Mouse (Mus musculus) R1 (cell line): ENCODE data around the gene Fnip2.
"Not testable (repeated sequence)": the region's sequence is repeated elsewhere in the genome, so short reads cannot be mapped to it uniquely, and the experiment has no call there.

Experiments used
- DNase-seq: peaks from one replicate; pipeline ENCODE4 v3.0.0-alpha.2; 2018; ENCODE audit warnings: low read depth, low spot score

The Fnip2 gene

GRCm38 (mm10) chr3:79478400-79478799 is 89.2 kb downstream of the Fnip2 start:
- DNase-seq: no peak

- DNase-seq: no peak
Measured at GRCm38 (mm10) chr3:79475980-79476379, 91.6 kb downstream of the Fnip2 start.

DNA sequence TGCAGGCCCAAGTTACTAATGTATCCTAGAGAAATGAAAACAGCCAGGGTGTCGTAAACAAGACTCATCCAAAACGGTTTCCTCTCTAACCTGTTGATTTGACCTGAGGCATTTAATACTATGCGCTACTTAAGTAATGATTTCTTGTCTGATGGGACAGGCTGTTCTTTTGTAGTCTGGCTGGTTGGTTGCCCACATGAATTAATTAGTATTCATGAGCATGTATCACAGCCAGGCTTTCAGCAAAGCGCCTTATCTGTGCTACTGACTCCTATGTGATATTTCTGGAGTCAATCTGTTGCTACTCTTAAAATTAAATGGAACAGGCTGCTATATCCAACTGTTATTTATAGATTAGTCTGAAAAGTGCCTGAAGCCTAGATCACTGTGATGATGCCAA is 92.7 kb downstream of the Fnip2 start:
- DNase-seq: no peak

DNA sequence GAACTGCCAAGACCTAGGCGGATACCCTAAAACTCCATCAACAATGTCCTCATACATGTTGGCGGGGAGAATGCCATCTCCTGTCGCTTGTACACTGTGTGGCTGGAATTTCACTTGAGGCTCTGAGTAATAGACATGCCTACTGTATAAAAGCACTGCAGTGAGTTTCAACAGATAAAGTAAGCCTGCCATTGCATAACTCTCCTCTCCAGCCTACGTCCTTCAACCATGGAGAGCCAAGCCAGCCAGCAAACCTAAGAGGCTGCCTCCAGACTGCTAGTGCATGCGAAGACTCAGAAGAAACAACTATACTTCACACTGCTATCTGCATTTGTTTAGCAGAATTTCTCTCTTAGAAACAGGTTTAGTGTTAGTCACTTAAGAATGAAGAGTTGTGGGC is 95.2 kb downstream of the Fnip2 start:
- no peak for DNase-seq

DNA sequence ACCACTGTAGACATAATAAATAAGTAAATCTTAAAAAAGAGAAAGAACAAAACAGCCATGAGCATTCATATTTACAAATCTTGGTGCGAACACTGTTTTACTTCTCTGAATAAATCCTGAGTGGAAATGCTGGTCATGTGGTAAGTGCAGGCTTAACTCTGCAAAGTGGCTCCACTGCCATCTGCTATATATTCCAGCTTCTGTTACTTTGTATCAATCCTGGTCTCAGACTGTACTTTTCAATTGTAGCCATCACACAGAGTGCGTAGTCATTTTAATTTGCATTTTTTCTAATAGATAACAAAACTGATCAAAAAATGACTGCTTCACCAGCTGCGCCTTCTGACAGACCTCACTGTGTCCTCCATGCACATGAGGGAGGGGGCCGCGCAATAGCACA is 98.2 kb downstream of the Fnip2 start:
- no peak for DNase-seq

DNA sequence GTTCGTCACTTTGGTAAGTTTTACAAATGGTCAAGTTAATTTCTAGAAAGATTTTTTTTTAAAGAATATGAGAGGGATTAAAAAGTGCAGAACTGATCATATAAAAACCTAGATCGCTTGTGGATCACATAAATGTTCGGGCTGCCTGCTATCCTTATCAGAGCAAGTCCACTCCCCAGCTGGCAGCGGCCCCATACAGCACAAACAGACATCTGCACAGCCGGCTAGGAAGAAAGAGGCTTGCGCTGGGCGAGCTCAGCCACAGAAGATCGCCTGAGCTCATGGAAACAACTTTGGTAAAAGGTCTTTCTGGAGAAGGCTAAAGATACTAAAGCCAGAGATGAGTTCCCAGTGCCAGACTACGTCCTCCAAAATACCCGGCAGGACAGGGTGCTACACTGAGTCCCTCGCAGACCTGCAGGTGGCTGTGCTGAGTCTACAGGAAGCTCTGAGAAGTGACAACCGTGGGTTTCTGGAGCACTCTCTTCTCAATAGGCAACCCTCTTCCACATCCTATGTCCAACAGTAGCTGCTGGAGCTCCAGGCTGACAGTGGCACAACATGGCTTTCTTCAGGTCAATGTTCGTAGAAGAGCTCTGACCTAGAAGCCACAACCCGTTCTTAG is 108.8 kb downstream of the Fnip2 start:
- no peak for DNase-seq

GRCm38 (mm10) chr3:79455761-79456160 is 111.8 kb downstream of the Fnip2 start:
- no peak for DNase-seq

DNA sequence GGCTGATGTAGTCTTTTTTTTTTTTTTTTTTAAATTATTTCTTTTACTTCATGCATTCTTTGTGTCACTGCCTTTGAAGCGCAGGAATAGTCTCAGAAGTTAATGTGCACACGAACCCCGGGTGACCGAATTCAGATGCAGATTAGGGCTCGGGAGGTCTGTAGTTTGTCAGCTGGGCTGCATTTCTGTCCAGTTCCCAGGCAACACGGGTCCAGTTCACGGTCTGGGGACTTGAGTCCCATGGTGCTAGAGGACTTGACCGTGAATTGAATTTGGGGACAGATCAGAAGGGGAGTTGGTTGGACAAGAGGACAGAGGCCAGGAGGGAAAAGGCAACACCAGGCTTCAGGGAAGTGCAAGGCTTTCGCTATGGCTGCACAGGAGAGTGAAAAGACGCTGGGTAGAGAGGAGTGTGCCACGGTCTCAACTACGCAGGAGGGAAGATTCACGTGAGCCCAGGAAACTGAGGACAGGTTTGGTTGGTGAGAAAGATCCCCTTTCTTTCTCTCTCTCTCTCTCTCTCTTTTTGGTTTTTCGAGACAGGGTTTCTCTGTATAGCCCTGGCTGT is 114.8 kb downstream of the Fnip2 start:
- peak; percentile 70 for DNase-seq

DNA sequence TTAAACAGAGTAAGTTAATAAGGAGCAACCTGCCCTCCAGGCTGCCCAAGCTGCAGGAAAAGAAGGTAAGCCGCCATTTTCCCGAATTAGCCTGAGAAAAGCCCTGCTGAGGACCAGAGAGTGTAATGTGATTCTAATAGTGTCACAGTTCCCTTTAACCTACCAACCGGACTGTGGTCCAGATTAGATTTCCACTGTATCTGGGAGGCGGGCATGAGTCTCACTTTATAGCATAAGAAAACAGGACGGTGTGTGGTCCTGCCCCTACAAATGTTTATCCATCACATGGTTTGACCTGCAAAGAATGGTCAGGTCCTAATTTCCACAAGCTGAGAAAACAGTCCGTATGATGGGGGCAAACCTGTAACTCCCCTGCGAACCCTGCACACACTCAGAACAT is 118.2 kb downstream of the Fnip2 start:
- DNase-seq: no peak

GRCm38 (mm10) chr3:79448421-79448820 is 119.2 kb downstream of the Fnip2 start:
- no peak for DNase-seq

DNA sequence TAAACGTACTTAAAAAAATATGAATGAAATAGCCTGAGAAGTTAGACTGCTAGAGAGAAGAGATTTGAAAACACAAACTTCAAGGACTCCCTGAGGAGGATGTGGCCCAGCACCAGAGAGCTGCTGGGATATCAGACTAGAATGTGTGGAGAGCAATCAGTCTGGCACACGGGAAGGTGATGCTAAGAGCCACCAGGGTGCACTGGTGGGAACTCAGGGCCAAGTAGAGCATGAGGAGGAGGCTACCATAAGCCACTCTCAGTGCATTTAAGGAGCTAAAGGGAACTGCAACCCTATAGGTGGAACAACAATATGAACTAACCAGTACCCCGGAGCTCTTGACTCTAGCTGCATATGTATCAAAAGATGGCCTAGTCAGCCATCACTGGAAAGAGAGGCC is 120.9 kb downstream of the Fnip2 start:
- DNase-seq: not testable (repeated sequence)

- DNase-seq: peak; percentile 76
Measured at GRCm38 (mm10) chr3:79446124-79446523, 121.5 kb downstream of the Fnip2 start.

GRCm38 (mm10) chr3:79445041-79445440 is 122.6 kb downstream of the Fnip2 start:
- DNase-seq: no peak

GRCm38 (mm10) chr3:79443850-79444249 is 123.7 kb downstream of the Fnip2 start:
- peak; percentile 71 for DNase-seq

DNA sequence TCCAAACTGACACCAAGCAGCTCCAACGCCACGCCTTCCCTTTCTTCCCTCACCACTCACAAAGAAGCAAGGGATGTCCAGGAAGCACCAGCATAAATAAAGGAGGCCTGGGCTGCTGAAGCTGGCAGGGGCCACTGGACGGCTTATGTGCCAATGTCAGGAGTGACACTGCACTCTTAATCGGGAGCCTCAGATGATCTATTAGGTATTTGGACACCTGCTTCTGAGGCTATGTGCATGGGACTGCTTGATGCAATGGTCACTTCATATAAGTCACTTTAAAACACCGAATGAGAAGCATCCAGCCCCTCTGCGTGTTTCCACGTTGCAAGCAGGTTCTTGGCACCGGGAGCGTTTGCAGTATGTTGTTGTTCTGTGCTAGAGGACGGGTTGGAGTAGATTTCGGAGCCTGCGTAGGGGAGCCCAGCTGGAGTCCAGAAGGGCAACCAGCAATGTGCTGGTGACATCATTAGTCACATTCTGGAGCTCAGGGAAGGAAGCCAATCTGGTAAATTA is 126.6 kb downstream of the Fnip2 start:
- no peak for DNase-seq

DNA sequence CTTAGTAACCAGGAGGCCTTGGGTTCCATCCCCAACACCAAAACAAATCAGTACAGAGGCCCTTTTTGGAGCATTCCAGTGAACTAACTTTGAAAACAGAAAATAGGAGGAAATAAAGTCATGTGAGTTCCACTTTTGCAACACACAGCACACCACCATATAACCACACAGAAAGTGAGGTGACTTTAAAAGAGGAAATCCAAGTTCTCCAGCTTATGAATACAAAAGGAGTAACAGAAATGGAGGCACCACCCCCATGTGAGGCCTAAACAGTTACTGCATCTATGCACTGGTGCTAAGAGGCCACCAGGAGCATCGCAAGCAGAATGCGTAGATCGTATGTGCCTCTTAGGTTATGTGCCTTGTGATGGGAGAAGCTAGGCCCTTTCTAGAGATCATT is 129.3 kb downstream of the Fnip2 start:
- DNase-seq: no peak

- DNase-seq: no peak
Measured at GRCm38 (mm10) chr3:79436186-79436585, 131.4 kb downstream of the Fnip2 start.

GRCm38 (mm10) chr3:79434985-79435384 is 132.6 kb downstream of the Fnip2 start:
- DNase-seq: peak; percentile 97

DNA sequence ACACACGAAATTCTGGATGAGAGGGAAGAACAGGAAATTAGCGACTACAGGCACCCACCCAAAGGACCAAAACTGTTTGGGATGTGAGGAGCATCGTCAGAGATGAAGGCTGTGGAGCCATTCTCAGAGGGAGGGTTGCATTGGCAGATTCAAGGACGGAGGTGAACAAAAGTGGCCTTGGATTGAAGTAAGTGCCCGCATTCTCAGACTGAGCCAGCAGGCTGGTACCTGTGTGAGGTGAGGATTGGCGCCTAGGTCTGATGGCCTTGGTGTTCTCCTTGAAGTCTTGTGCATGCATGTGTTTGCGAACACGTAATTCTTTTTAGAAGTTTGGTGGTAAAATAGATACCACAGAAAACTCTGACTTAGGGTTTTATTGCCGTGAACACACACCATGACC is 133.2 kb downstream of the Fnip2 start:
- peak; percentile 63 for DNase-seq

DNA sequence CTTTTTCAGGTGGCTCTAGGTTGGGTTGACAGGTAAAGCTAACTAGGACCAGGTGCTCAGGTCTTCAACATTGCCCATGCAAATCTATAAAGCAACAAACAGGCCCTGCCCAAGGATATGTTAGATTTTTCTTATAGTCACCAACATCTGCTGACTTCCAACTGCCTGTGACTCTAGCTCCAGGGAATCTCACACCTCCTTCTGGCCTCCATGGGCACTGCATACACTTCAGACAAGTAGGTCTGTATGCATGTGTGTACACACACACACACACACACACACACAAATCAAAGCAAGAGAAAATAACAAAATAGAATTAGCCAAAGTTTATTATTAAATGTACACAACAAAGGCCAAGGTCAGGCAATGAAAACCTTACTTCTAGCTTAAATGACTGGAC is 134.0 kb downstream of the Fnip2 start:
- peak; percentile 64 for DNase-seq

GRCm38 (mm10) chr3:79425441-79425840 is 142.2 kb downstream of the Fnip2 start:
- no peak for DNase-seq

GRCm38 (mm10) chr3:79418921-79419320 is 148.7 kb downstream of the Fnip2 start:
- no peak for DNase-seq

GRCm38 (mm10) chr3:79416944-79417680 is 150.5 kb downstream of the Fnip2 start:
- DNase-seq: peak; percentile 91
